Mouse (Mus musculus) spleen, embryonic (tissue): Measurements from ENCODE around the gene Cldn34c4.

ENCODE experiments used
- CTCF ChIA-PET: fragments of 350-600 bp; sonication (Branson Sonifier 250); formaldehyde crosslinking; loops from one replicate; lab custom pipeline; 2022; lab: Charles Lee

Gene Cldn34c4

GRCm38 (mm10) chrX:127736454-127736853 lies at the start of gene Cldn34c4:
Gene Cldn34c4 (minus strand): TSS chrX:127736554.
- CTCF ChIA-PET: no interaction called here

- CTCF ChIA-PET: no interaction called here
Measured at GRCm38 (mm10) chrX:127747062-127747461, 10.7 kb upstream of the Cldn34c4 start.
